Mouse (Mus musculus): ENCODE data around the gene Zfp62.

DNA sequence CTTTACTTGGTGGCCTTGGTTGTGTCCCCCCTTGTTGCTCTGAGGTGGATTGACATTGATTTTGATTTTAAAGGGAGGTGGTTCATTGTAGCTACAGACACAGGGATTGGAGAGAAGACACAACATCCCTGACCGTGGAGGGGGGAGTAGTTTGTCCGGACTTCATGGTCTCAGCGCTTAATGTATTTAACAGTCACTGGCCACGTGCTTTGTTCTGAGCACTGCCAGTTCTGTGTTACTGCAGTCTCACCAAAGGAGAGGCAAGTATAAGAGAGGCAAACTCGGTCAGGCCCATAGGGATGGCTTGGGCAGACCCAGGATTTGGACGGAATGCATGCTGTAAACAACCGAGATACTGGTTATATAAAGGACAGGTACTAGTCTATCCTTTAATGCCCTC lies 61.0 kb downstream of the Zfp62 start:
- TF ChIP-seq E2F4 (IDR thresholded peaks at IDR 0.05; ENCODE audit: insufficient read depth), result no peak
- TF ChIP-seq USF1 (IDR thresholded peaks at IDR 0.05; ENCODE audit: low read depth), result no peak
- no peak for TF ChIP-seq POLR2A (IDR thresholded peaks at IDR 0.05; ENCODE audit: insufficient read length, low read depth)
- TF ChIP-seq CEBPB (IDR thresholded peaks at IDR 0.05; ENCODE audit: insufficient read depth, poor library complexity, severe bottlenecking), result no peak
- TF ChIP-seq TCF12 (IDR thresholded peaks at IDR 0.05; ENCODE audit: insufficient read depth, poor library complexity, severe bottlenecking), result no peak
- TF ChIP-seq MYOG (IDR thresholded peaks at IDR 0.05; ENCODE audit: control insufficient read depth in 1 of 3, insufficient read depth in 1 of 3, insufficient read length in 2 of 3, low read depth in 2 of 3), result no peak
- TF ChIP-seq MAX (IDR thresholded peaks at IDR 0.05; ENCODE audit: low read depth), result no peak
- TF ChIP-seq POLR2AphosphoS2 (IDR thresholded peaks at IDR 0.05; ENCODE audit: insufficient read length, low read depth), result no peak

Data from myocyte (in vitro differentiated cells).